Mouse (Mus musculus): ENCODE measurements around the gene Ptprh. TPM values are rescaled to one million over a fixed set of nuclear protein-coding genes. Genes with fewer than 3 reads are reported as not detected.
"Not testable (repeated sequence)": the region's sequence is repeated elsewhere in the genome, so short reads cannot be mapped to it uniquely, and the experiment has no call there.

Gene Ptprh
- total and polyA plus RNA-seq, 3 experiments, result not detected

- H3K4me2 ChIP-seq (ENCODE audit: insufficient read depth, low read depth, poor library complexity, severe bottlenecking), result peak overlapping the region; percentile 40; the same call in 1 of the 2 replicates
- peak overlapping the region; percentile 22; the same call in 1 of the 2 replicates for H3K9ac ChIP-seq (ENCODE audit: insufficient read depth, low read depth)
- no peaks in the 10 kb centered on the region for H3K79me2 ChIP-seq (replicated peaks; ENCODE audit: control insufficient read depth, extremely low read depth, insufficient read depth, poor library complexity, severe bottlenecking)
- in situ Hi-C loops (cut with MboI; ENCODE audit: low pct_ligation_motif_present, low pct_unique_long_range_greater_than_20kb, low sequenced_read_pairs), result loop anchor here (5.0 kb wide), 1 partner anchor 49 kb away; no protein-coding TSS in a partner anchor
- TF ChIP-seq POLR2A (IDR thresholded peaks at IDR 0.05; ENCODE audit: low read depth, low read length) (peak; percentile 50; the same call in 1 of the 2 replicates), MAX (IDR thresholded peaks at IDR 0.05; ENCODE audit: low read length) (peak; percentile 47; the same call in 1 of the 2 replicates), MXI1 (IDR thresholded peaks at IDR 0.05; ENCODE audit: low read depth, low read length) (peak; percentile 30; the same call in 1 of the 2 replicates), JUND (conservative IDR thresholded peaks at IDR 0.05; ENCODE audit: low read depth, low read length) (no peak), E2F4 (IDR thresholded peaks at IDR 0.05; ENCODE audit: insufficient replicate concordance, low read depth, low read length) (no peak), JUN (IDR thresholded peaks at IDR 0.05; ENCODE audit: insufficient read depth, low read depth, low read length) (no peak), MYC (IDR thresholded peaks at IDR 0.05; ENCODE audit: low read depth, low read length) (0 out of 2 replicates have a peak, but pooled peaks have one; percentile 39), RAD21 (IDR thresholded peaks at IDR 0.05; ENCODE audit: low read depth, low read length) (peak; percentile 82), RCOR1 (conservative IDR thresholded peaks at IDR 0.05; ENCODE audit: low read depth, low read length) (no peak), CTCF (conservative IDR thresholded peaks at IDR 0.05 in 1 of 2, IDR thresholded peaks at IDR 0.05 in 1 of 2; ENCODE audit: low read depth in 2 of 2, low read length in 2 of 2) (peak in 1 of 2 experiments; percentile 82; a peak in 3 of 4 replicates), SMC3 (IDR thresholded peaks at IDR 0.05; ENCODE audit: low read depth, low read length) (peak; percentile 59)
- H3K27ac ChIP-seq (ENCODE audit: insufficient read depth, low read depth), result 0 out of 2 replicates have a peak overlapping the region, but pooled peaks have one; percentile 1
- H3K9me3 ChIP-seq (replicated peaks; ENCODE audit: low read length), result no peaks in the 10 kb centered on the region
- no peaks in the 10 kb centered on the region for H3K36me3 ChIP-seq (replicated peaks in 1 of 2; ENCODE audit: control insufficient read depth in 1 of 2, insufficient read depth in 1 of 2, low read length in 1 of 2)
- H3K4me3 ChIP-seq (replicated peaks in 1 of 3; ENCODE audit: low read depth in 2 of 3, low read length in 2 of 3, poor library complexity in 1 of 3), result peak overlapping the region; percentile 30 to 56 (median 52)
- peaks cover 7 to 12% of the 10 kb centered on the region in 2 experiments for H3K4me1 ChIP-seq (ENCODE audit: control insufficient read depth in 1 of 2, insufficient read depth in 2 of 2)
- peak; percentile 88 for DNase-seq (ENCODE audit: extremely low read depth)
- dilution Hi-C loops (cut with MboI; ENCODE audit: extremely low pct_ligation_motif_present, extremely low pct_unique_long_range_greater_than_20kb, low sequenced_read_pairs), result no loop called here
- H3K27me3 ChIP-seq (replicated peaks), result peaks cover 1% of the 10 kb centered on the region
Measured at GRCm38 (mm10) chr7:4526341-4527301, 77.2 kb downstream of the Ptprh start.

- H3K9ac ChIP-seq (ENCODE audit: insufficient read depth, low read depth); H3K27me3 ChIP-seq (replicated peaks); H3K27ac ChIP-seq (ENCODE audit: insufficient read depth, low read depth); H3K9me3 ChIP-seq (replicated peaks; ENCODE audit: low read length); dilution Hi-C loops (cut with MboI; ENCODE audit: extremely low pct_ligation_motif_present, extremely low pct_unique_long_range_greater_than_20kb, low sequenced_read_pairs); H3K79me2 ChIP-seq (replicated peaks; ENCODE audit: control insufficient read depth, extremely low read depth, insufficient read depth, poor library complexity, severe bottlenecking); H3K4me2 ChIP-seq (ENCODE audit: insufficient read depth, low read depth, poor library complexity, severe bottlenecking); in situ Hi-C loops (cut with MboI; ENCODE audit: low pct_ligation_motif_present, low pct_unique_long_range_greater_than_20kb, low sequenced_read_pairs); H3K36me3 ChIP-seq (replicated peaks in 1 of 2; ENCODE audit: control insufficient read depth in 1 of 2, insufficient read depth in 1 of 2, low read length in 1 of 2); H3K4me3 ChIP-seq (replicated peaks in 1 of 3; ENCODE audit: low read depth in 2 of 3, low read length in 2 of 3, poor library complexity in 1 of 3): not testable (repeated sequence)
- peak; percentile 61 for DNase-seq (ENCODE audit: extremely low read depth)
- TF ChIP-seq RAD21 (IDR thresholded peaks at IDR 0.05; ENCODE audit: low read depth, low read length) (peak; percentile 71), SMC3 (IDR thresholded peaks at IDR 0.05; ENCODE audit: low read depth, low read length) (peak; percentile 42), NRF1 (IDR thresholded peaks at IDR 0.05; ENCODE audit: low read depth, low read length) (peak; percentile 27; the same call in 1 of the 2 replicates), CTCF (conservative IDR thresholded peaks at IDR 0.05 in 1 of 2, IDR thresholded peaks at IDR 0.05 in 1 of 2; ENCODE audit: low read depth in 2 of 2, low read length in 2 of 2) (peak; percentile 34 to 71; a peak in 2 of 4 replicates)
- peaks cover 7 to 12% of the 10 kb centered on the region in 2 experiments for H3K4me1 ChIP-seq (ENCODE audit: control insufficient read depth in 1 of 2, insufficient read depth in 2 of 2)
Measured at GRCm38 (mm10) chr7:4524212-4524922, 79.5 kb downstream of the Ptprh start, which contains the start of gene Tnni3. Gene Tnni3, minus strand, starts transcription at chr7:4524229.
